Mouse (Mus musculus): ENCODE measurements around the gene Mreg. TPM values are rescaled to one million over a fixed set of nuclear protein-coding genes. Genes with fewer than 3 reads are reported as not detected.

Gene Mreg
- polyA plus RNA-seq, 1 experiment from 2014 or later: 6.2 TPM

- DNase-seq (ENCODE audit: low spot score) (no peak), ATAC-seq (replicated peaks; ENCODE audit: low FRiP score, low read depth) (no peak)
- no peaks in the 10 kb centered on the region for H3K4me1 ChIP-seq (replicated peaks; ENCODE audit: insufficient read depth, low read length)
- H3K4me3 ChIP-seq (replicated peaks; ENCODE audit: low read depth, low read length): no peak overlapping the region
- H3K4me2 ChIP-seq (ENCODE audit: low read length): no peak overlapping the region
- H3K9me3 ChIP-seq (replicated peaks; ENCODE audit: low read length): no peaks in the 10 kb centered on the region
- WGBS: 77% methylated on average over 2 of the region's 2 CpGs
- TF ChIP-seq CTCF (IDR thresholded peaks at IDR 0.05; ENCODE audit: low read depth): no peak
- H3K9ac ChIP-seq (ENCODE audit: low read depth, low read length): no peak overlapping the region
- H3K36me3 ChIP-seq (ENCODE audit: insufficient read depth, low read length): no peaks in the 10 kb centered on the region
- H3K27ac ChIP-seq: no peak overlapping the region
- H3K27me3 ChIP-seq (ENCODE audit: insufficient read depth, low read length): no peaks in the 10 kb centered on the region
These were observed 6.5 kb upstream of the Mreg start for GRCm38 (mm10) chr1:72218626-72219025.

GRCm38 (mm10) chr1:72216761-72217160 is 4.7 kb upstream of the Mreg start:
- Histone ChIP-seq H3K4me1 (replicated peaks; ENCODE audit: insufficient read depth, low read length) (0 out of 2 replicates have a peak, but pooled peaks cover under 1% of the 10 kb centered on the region), H3K9ac (ENCODE audit: low read depth, low read length) (no peak overlapping the region), H3K4me3 (replicated peaks; ENCODE audit: low read depth, low read length) (no peak overlapping the region), H3K9me3 (replicated peaks; ENCODE audit: low read length) (no peaks in the 10 kb centered on the region), H3K27ac (no peak overlapping the region), H3K27me3 (ENCODE audit: insufficient read depth, low read length) (no peaks in the 10 kb centered on the region), H3K36me3 (ENCODE audit: insufficient read depth, low read length) (no peaks in the 10 kb centered on the region), H3K4me2 (ENCODE audit: low read length) (no peak overlapping the region)
- no peak for TF ChIP-seq CTCF (IDR thresholded peaks at IDR 0.05; ENCODE audit: low read depth)
- 87% methylated on average over 7 of the region's 7 CpGs for WGBS
- ATAC-seq (replicated peaks; ENCODE audit: low FRiP score, low read depth): no peak
- no peak for DNase-seq (ENCODE audit: low spot score)

GRCm38 (mm10) chr1:72215174-72215573 is 3.1 kb upstream of the Mreg start:
- DNase-seq (ENCODE audit: low spot score): no peak
- H3K36me3 ChIP-seq (ENCODE audit: insufficient read depth, low read length): no peaks in the 10 kb centered on the region
- peaks cover 4% of the 10 kb centered on the region; the same call in 1 of the 2 replicates for H3K4me1 ChIP-seq (replicated peaks; ENCODE audit: insufficient read depth, low read length)
- no peak overlapping the region for H3K27ac ChIP-seq
- H3K9me3 ChIP-seq (replicated peaks; ENCODE audit: low read length): no peaks in the 10 kb centered on the region
- no peak for TF ChIP-seq CTCF (IDR thresholded peaks at IDR 0.05; ENCODE audit: low read depth)
- WGBS: 80% methylated on average over 4 of the region's 4 CpGs
- H3K4me2 ChIP-seq (ENCODE audit: low read length): no peak overlapping the region
- H3K4me3 ChIP-seq (replicated peaks; ENCODE audit: low read depth, low read length): no peak overlapping the region
- no peaks in the 10 kb centered on the region for H3K27me3 ChIP-seq (ENCODE audit: insufficient read depth, low read length)
- no peak for ATAC-seq (replicated peaks; ENCODE audit: low FRiP score, low read depth)
- no peak overlapping the region for H3K9ac ChIP-seq (ENCODE audit: low read depth, low read length)

GRCm38 (mm10) chr1:72214470-72214961 is 2.4 kb upstream of the Mreg start:
- Histone ChIP-seq H3K9me3 (replicated peaks; ENCODE audit: low read length) (no peaks in the 10 kb centered on the region), H3K27me3 (ENCODE audit: insufficient read depth, low read length) (no peaks in the 10 kb centered on the region), H3K27ac (no peak overlapping the region), H3K36me3 (ENCODE audit: insufficient read depth, low read length) (no peaks in the 10 kb centered on the region), H3K4me2 (ENCODE audit: low read length) (no peak overlapping the region), H3K4me3 (replicated peaks; ENCODE audit: low read depth, low read length) (no peak overlapping the region), H3K4me1 (replicated peaks; ENCODE audit: insufficient read depth, low read length) (peaks cover 4% of the 10 kb centered on the region; the same call in 1 of the 2 replicates), H3K9ac (ENCODE audit: low read depth, low read length) (no peak overlapping the region)
- ATAC-seq (replicated peaks; ENCODE audit: low FRiP score, low read depth) (no peak), DNase-seq (ENCODE audit: low spot score) (no peak)
- TF ChIP-seq CTCF (IDR thresholded peaks at IDR 0.05; ENCODE audit: low read depth): no peak
- WGBS: 64% methylated on average over 7 of the region's 7 CpGs

GRCm38 (mm10) chr1:72213954-72214353 is 1.8 kb upstream of the Mreg start:
- no peak for TF ChIP-seq CTCF (IDR thresholded peaks at IDR 0.05; ENCODE audit: low read depth)
- ATAC-seq (replicated peaks; ENCODE audit: low FRiP score, low read depth) (no peak), DNase-seq (ENCODE audit: low spot score) (no peak)
- no peak overlapping the region for H3K4me2 ChIP-seq (ENCODE audit: low read length)
- no peak overlapping the region for H3K9ac ChIP-seq (ENCODE audit: low read depth, low read length)
- peaks cover 4% of the 10 kb centered on the region; the same call in 1 of the 2 replicates for H3K4me1 ChIP-seq (replicated peaks; ENCODE audit: insufficient read depth, low read length)
- WGBS: 97% methylated on average over 3 of the region's 3 CpGs
- H3K36me3 ChIP-seq (ENCODE audit: insufficient read depth, low read length): no peaks in the 10 kb centered on the region
- H3K9me3 ChIP-seq (replicated peaks; ENCODE audit: low read length): no peaks in the 10 kb centered on the region
- H3K4me3 ChIP-seq (replicated peaks; ENCODE audit: low read depth, low read length): no peak overlapping the region
- H3K27me3 ChIP-seq (ENCODE audit: insufficient read depth, low read length): no peaks in the 10 kb centered on the region
- H3K27ac ChIP-seq: no peak overlapping the region

GRCm38 (mm10) chr1:72210803-72211679 is 1.1 kb downstream of the Mreg start:
- no peak for DNase-seq (ENCODE audit: low spot score)
- H3K9me3 ChIP-seq (replicated peaks; ENCODE audit: low read length): no peaks in the 10 kb centered on the region
- H3K27ac ChIP-seq: no peak overlapping the region
- peak overlapping the region; percentile 72 for H3K4me3 ChIP-seq (replicated peaks; ENCODE audit: low read depth, low read length)
- peak overlapping the region; percentile 98 for H3K4me2 ChIP-seq (ENCODE audit: low read length)
- peaks cover 4% of the 10 kb centered on the region; the same call in 1 of the 2 replicates for H3K4me1 ChIP-seq (replicated peaks; ENCODE audit: insufficient read depth, low read length)
- no peak for ATAC-seq (replicated peaks; ENCODE audit: low FRiP score, low read depth)
- no peaks in the 10 kb centered on the region for H3K36me3 ChIP-seq (ENCODE audit: insufficient read depth, low read length)
- peak overlapping the region; percentile 71; the same call in 1 of the 2 replicates for H3K9ac ChIP-seq (ENCODE audit: low read depth, low read length)
- 16% methylated on average over 17 of the region's 17 CpGs for WGBS
- no peak for TF ChIP-seq CTCF (IDR thresholded peaks at IDR 0.05; ENCODE audit: low read depth)
- no peaks in the 10 kb centered on the region for H3K27me3 ChIP-seq (ENCODE audit: insufficient read depth, low read length)
